Mouse (Mus musculus): ENCODE data around the gene Etv3.
"Not testable (repeated sequence)": the region's sequence is repeated elsewhere in the genome, so short reads cannot be mapped to it uniquely, and the experiment has no call there.

Gene Etv3

DNA sequence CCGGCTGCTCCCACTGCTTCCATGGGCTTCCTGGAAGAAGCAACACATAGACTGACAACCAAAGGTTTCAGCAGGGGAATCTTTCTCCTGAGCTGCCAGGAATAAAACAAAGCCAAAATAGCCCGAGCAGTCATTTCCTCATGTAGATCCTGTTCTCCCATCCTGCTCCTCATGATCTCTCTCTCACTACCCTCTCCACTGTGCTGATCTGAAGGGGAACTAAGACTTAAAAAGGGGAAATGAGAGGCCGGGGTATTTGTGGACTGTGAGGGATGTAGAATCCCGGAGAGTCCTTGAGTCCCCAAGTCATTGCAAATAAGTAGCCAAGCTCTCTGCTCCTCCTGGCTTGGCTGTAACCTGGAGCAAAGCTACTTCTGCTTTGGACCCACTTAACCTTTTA, 4.1 kb upstream of the Etv3 start:
- DNase-seq (ENCODE audit: low spot score): no peak

DNA sequence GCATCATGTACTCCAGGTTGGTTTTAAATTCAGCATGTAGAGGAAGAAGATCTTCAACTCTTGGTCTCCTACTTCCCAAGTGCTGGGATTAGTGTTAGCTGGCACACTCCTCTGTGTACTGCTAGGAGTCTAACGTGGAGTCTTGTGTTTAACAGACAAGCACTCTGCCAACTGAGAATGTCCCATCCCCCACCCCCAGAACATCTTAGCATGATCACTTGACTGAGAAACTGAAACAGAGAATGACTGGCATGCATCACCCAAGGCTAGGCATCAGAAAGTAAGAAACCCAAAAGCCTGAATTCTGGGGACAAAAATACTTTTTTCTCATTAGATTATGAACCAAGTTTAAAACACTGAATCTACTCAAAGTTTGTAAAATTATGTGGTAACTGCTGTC, 3.4 kb upstream of the Etv3 start:
- DNase-seq (ENCODE audit: low spot score): no peak

DNA sequence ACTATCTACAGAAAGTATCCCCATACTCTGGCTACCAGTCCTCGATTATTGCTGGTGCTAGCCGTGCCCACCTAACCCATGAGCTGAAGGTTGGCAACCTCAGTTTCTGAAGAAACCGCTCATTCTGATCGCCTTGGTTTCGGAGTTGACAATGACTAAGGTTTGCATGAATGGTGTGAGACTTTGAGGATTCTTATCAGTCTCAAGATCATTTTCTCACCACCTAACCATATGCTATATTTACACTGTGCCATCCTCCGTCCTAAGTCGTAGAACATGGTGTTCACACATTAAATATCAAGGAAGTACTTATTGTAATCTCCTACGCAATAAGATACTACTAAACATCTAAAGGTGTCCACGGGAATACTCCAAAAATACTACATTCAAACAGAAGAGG, 1.5 kb upstream of the Etv3 start:
- no peak for DNase-seq (ENCODE audit: low spot score)

DNA sequence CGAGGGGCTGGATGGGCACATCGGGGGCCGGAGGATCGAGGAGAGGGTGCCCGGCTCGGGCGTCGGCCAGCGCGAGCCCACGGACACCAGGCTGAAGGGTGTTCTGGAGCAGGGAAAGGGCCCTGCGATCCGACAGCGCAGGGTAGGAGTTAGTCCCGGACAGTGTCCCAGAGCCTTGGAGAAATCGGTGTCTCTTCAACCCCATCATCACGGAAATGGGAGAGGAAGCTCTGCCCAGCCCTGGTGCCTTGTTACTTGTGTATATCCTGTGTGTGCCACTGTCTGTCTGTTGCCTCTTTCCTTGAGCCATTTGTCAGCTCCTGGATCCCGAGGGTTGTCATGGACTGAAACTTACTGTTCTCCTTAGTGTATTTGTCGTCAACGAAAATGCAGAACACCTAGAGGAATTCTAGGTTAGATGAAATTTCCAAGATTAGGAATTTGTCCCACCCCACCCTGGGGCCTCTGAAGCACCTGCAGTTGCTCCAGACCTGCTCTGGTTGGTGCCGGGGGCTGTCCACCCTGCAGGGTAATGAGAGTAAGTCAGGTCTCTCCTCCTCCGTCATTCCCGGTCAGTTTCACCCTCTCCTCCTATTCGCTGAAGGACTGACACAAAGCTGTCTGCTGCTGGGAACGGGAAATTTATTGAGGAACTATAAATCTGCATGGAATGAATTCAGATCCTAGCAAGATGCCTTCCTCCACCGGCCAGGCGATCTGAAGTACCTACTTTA, 797 bp downstream of the Etv3 start:
- DNase-seq (ENCODE audit: low spot score): no peak

DNA sequence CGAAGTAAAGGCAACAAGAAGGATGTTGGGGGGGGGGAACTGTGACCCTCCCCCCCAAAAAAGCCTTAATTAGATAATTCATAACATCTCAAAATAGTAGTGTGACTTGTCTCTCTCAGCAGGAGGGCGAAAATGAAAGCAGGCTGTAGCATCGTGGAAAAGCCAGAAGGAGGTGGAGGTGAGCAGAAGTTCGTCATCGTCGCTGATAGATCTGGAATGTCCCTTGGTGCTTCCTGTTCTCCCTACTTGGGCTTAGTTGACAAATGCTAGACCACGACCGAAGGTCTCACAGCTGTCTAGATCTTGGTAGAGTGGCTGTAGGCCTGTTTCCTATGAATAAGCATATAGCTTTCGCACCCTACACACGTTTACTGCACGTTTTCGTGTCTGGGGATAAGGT, 1.9 kb downstream of the Etv3 start:
- DNase-seq (ENCODE audit: low spot score): no peak

DNA sequence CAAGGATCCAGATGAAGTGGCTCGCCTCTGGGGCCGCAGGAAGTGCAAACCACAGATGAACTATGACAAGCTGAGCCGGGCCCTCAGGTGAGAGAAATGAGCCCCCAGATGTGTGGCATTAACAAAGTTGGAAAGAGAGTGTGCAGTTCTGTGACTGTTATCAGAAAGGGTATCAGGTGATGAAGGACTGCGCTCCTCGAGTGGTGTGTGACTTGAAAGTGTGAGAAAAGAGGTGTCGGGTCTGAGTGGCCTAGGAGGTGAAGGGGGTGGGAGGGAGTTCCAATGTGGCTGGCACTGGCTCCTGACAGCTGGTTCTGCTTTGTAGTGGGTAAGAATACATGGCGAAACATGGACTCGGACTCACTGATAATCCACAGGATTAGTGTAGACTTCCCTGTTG, 2.8 kb downstream of the Etv3 start:
- DNase-seq (ENCODE audit: low spot score): no peak

DNA sequence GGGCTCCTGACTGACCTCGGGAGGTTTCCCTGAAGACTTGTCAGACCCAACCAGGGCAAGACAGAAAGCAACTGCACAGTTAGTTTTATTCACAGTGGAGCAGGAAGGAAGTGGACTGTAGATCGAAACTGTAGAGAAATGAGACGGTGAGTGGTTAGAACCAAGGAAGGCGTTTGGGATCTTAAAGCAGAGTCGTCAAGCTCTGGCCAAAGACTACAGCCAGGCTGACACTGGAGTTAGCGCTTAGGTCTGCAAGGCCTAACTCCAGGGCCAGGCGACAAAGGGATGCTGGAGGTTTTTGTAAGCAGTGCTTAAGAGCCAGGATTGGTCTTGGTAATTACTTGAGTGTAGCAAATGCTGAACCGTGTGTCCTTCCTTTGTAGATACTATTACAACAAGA, 3.6 kb downstream of the Etv3 start:
- DNase-seq (ENCODE audit: low spot score): no peak

DNA sequence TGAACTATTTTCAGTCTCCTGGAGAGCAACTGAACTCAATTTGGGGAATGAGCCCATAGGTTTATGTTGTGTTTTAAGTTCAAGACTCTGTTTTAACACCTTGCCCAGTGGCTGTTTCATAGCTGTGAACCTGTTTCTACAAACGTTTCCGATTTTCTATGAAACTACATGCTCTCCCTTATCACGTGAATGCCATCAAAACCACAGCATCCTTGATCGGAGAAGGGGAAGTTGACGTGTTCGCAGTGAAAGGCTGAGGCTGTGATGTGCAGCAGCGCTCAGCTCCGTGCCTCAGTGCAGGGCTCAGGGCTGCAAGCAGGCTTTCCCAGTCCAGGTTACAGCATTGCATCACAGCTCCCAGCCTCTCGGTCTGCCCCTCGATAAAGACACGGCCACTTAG, 4.4 kb downstream of the Etv3 start:
- no peak for DNase-seq (ENCODE audit: low spot score)

DNA sequence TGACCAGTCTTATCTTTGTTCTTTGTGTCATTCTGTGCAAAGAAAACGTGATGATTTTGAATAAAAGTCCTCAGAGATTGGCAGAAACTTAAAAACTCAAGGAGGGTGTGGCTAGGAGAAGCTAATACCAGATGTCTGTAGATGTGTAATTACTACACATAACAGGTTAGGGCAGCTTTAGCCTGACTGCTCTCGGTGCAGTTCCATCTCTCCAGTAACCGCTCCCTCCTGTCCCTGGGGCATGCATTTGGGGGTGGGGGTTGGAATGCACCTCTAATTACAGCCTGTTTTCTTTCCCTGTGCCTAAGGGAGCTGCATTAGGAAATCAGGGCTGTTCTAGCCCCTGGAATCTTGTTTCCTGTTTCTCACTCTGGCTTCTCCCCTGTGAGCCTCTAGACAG, 5.0 kb downstream of the Etv3 start:
- no peak for DNase-seq (ENCODE audit: low spot score)

DNA sequence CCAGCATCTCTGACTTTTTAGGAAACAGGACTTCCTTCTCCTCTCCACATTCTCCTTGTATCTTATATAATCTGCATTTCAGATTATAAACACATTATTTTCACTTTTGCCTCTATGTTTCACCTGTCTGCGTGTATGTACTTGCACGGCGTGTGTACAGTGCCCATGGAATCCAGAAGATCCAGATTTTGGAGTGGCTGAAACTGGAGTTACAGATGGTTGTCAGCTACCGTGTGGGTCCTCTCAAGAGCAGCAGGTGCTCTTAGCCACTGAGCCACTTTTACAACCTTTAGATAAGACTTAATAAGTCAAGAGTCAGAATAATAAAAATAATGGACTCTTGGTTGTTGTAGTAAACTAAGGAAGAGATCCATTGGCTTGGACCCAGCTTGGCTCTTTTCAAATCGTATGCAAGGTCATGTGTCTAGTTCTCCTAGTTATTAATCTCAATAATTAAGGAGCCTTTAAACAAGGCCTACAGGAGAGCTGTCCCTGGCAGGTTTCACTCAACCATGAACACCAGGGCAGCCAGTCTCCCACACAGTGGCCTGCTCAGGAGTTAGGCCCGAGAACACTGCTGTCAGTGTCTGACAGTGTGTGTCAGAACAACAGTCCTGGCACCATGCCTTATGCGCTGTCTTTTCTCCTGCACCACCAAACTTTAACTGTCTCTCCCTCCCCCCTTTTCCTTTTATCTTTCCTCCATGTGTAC, 8.6 kb downstream of the Etv3 start:
- no peak for DNase-seq (ENCODE audit: low spot score)

DNA sequence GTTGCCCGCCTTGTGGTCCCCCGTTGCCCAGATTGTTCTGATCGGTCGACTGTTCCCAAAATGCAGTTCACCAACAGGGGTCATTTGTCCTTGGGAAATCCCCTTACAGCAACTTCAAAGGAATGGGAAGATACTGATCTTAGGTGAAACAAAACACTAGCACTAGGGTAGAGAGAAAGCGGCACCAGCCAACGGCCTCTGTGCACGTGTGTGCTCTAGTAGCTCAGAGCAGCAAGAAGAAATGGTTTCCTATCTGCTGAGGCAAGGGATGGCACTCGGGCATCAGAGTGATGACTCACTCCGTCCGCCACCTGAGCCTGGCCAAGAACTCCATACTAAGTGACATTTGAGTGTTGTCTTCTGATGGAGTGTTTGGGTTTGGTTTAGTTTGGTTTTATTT, 12.8 kb downstream of the Etv3 start:
- no peak for DNase-seq (ENCODE audit: low spot score)

DNA sequence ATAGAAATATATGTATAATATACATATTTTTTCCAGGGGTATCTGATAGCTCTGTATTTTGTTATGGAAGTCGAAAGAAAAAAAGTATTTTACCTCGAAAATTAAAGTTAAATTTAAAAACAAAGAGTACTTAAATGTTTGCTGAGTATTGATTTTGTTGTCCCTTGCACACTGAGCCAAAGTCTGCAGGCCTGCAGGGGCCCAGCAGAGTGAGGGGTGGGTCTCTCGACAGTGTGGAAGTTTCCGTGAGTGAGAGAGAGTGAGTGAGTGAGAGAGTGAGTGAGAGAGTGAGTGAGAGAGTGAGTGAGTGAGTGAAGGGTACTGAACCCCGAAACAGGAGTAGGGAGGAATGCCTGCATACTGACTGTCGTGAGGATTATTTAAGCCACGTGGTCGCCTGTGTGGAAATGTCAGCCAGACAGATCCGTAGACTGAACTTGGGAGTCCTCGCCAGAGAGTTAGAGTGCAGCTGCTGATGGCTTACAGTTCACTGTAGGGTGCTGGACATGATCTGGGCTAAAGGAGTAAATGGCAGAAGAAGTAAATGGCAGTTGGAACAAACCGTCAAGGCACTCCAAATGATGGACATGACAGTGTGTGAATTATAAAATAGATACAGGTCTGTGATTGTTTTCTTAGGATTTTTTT, 14.9 kb downstream of the Etv3 start:
- no peak for DNase-seq (ENCODE audit: low spot score)

DNA sequence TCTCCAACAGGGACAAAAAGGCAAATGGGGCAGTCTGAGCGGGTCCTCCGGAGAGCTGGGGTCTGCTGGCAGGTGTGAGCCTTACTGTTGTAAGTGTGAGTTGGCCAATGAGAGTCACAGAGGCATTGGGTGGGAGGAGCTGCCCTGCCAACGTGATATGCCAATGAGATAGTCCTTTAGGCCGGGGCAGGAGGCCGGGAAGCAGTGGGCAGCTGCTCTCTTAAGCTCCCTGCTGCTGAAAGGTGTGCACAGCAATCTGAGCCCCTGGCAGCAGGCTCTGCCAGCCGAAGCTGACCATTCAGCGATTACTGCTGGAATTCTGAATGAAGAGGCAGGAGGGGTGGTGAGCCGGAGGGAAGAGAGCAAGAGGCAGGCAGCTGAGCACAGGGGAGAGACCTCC, 15.5 kb downstream of the Etv3 start:
- no peak for DNase-seq (ENCODE audit: low spot score)

DNA sequence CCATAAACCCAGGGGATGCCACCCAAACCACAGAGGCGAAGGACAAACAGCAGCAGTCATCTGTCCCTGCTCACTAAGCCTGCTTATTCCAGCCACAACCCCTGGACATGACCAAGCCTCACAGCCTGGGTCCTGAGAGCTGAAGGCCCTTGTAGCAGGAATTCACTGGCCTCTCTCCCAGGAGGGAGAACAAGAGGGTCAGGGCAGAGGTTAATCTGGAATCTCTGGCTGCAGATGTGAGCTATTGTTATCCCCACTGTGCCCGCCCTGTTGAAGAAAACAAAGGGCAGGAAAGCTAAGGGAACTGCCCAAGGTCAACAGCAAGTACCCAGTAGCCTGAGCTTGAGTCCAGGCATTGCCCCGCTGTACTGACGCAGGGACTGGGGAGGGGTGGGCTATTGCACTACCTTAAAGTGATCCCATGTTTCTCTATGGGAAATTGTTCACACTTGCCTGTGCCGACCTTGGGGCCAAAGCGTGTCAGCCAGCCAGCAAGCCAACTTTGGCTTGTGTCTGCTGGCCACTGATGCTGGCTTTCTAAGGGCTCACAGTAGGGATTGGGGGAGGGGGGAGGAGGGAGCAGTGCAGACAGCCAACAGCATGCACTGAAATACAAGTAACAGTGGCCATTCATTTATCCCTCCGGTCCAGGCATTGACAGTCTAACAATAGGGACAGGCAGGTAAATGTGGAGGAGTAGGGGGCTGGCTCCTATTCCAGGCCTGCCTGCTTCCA, 17.4 kb downstream of the Etv3 start:
- DNase-seq (ENCODE audit: low spot score): peak; percentile 73

DNA sequence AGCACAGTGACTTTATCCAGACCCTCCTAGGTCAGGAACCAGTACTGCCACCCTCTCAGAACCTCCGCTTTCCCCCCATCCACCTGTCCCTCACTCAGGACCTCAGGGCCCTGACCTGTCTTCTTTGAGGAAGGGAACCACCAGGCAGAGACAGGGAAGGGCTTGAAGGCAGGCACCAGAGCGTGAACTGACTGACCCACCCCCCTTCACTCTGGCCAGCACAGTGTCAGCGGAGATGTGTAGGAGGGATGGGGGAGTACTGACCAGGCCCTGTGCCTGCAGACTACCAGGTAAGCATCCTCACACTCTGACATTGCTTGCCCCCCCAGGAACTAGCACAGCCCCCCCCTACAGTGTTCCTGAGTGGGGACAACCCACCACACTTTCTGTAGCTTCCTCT, 20.3 kb downstream of the Etv3 start:
- DNase-seq (ENCODE audit: low spot score): no peak

DNA sequence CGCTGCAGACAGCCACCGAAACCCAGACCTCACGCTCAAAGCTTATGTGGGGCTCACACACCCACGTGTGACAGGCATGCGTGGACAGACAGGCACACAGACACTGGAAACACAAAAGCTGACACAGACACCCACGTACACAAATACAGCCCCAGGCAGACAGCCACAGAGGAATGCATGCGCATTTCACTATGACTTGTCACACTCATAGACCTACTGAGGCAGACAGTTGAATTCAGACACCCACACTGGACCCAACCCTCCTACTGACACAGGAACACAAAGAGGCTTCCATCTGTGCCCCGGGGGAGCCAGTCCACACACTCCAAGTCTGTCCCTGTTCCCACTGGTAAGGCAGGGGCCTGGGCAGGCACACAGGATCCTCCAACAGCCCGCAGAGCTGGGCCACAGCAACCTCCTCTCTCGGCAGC, 21.1 kb downstream of the Etv3 start:
- DNase-seq (ENCODE audit: low spot score): no peak

DNA sequence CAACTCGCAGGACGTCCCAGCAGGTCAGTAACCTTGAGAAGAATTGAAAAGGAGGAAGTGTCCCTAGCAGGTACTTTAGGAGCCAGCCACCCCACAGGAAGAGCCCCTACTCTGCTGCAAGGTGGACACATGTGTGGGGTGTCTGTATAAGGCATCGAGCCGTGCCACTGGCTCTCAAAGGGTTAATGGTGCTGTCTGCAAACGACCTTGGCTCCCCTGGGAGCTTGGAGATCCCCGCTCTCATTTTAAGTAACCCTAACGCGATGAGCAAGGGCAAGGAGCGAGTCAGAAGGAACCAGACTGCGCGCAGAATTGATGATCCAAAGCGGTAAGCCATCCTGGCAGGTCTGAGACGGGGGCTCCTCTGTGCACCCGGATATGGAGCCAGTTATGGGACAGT, 24.7 kb downstream of the Etv3 start:
- DNase-seq (ENCODE audit: low spot score): no peak

DNA sequence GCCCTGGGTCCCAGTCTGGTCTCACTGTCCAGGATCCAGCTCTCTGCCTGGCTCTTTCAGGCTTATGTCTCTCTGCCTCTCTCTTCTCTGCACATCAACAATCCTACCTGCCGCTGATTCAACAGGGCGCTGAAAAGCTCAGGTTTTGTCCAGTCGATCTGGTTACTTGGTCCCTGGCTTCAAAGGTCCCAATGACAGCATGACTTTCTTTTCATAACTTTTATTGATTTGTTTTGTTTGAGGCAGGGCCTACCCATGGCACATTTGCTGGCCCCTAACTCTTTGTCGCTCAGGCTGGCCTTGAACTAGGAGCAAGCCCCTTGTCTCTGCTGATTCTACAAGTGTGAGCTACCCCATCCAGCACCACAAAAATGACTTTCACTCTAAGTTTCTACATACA, 27.1 kb downstream of the Etv3 start:
- DNase-seq (ENCODE audit: low spot score): no peak

DNA sequence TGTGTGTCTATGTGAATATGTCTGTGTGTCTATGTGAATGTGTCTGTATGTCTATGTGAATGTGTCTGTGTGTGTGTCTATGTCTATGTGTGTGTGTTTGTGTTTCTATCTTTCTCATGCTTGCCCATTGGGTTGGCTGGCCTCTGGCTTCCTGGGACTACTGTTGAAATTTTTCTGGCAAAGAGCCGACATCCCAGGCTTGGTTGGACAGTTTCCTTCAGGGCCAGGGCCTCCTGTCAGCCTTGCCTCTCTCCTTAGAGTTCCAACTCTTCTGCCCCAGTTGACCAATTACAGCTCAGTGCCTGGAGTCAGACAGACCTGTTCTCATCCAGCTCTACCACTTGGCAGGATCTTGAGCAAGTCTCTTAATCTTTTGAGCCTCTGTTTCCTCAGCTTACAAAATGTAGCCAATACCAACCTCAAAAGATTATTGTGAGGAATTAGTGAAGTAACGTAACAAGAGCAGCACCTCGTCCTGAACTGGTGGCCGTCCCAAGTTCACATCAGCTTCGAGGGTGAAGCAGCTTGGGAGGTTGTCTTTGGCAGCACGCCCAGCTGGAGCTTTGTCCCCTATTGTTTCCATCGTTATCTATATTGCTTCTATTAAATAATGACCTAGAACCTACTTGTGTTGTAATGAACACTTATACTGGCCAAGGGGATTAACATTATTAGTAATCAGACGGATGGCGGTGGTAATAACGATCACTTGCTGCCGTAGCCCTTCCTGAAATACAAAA, 28.2 kb downstream of the Etv3 start:
- no peak for DNase-seq (ENCODE audit: low spot score)

DNA sequence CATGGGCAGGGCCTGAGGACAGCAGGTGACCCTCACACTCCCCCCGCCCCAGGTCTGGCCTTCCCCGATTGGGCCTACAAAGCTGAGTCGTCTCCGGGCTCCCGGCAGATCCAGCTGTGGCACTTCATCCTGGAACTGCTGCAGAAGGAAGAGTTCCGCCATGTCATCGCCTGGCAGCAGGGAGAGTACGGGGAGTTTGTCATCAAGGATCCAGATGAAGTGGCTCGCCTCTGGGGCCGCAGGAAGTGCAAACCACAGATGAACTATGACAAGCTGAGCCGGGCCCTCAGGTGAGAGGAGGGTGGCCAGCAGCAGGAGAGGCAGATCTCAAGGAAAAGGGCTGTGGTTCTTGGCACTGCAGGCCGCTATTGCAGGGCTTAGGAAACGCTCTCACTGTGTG, 29.7 kb downstream of the Etv3 start:
- DNase-seq (ENCODE audit: low spot score): not testable (repeated sequence)

DNA sequence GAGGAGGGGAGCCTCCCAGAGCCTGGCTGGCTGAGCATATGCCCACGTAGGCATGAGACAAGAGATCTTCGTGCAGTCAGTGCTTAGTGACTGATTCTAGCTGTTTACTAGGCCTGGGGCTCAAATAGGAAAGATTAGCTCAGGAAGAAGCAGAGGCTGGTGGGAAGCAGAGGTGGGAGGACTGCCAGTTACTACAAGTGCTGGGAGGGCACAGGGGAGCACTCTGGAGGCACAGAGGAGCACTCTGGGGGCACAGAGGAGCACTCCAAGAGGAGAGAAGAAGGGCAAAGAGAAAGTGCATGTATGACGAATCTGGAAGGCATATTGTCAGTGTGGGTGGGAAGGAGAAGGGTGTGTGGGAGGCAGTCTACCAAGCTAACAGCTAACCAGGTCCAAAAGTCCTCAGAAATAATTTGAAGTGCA, 30.9 kb downstream of the Etv3 start:
- DNase-seq (ENCODE audit: low spot score): no peak

DNA sequence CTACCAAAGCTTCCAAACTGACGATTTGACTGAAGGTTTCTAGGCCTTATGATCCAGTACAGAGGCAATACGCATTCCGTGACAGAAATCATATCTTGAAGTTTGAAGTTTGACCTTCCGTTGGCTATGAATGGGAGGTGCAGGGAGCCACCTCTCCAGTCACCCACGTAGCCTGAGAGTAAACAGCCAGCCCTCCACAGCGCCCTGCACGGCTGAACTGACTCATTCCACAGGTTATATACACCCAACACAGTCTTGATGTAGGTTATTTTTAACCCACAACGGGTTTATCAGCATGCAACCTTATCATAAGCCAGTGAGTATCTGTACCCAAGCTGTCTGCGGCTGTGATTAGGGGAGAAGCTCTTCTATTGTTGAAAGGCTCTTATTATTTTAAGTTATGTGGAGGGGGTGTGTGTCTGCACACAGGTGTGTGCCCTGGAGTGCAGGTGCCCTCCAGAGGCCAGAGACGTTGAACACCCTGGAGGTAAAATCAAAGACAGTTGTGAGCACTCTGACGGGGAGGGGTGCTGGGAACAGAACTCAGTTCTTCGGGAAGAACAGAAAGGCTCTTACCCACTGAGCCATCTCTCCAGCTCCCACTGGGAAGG, 31.6 kb downstream of the Etv3 start:
- DNase-seq (ENCODE audit: low spot score): no peak

Measured in embryo, embryonic 10 days (tissue).